Mouse (Mus musculus) forebrain, postnatal 0 days (tissue): ENCODE data around the gene Mettl23. TPM values are rescaled to one million over a fixed set of nuclear protein-coding genes. Genes with fewer than 3 reads are reported as not detected.

Experiments used
- ATAC-seq: fragments of 200-750 bp; cut with Nextera tagmentation; 2 replicates; pipeline ENCODE4 v1.8.0; 2017; ENCODE audit warnings: mild to moderate bottlenecking, moderate library complexity
- DNase-seq: peaks from one replicate; pipeline ENCODE4 v3.0.0-alpha.2; 2015
- H3K27ac ChIP-seq: fragments of 300-500 bp; sonication (generic); 2 replicates; pipeline ENCODE4 v1.5.1; 2014; ENCODE audit warnings: low read depth, mild to moderate bottlenecking, antibody characterized with exemption, low read length, moderate library complexity, mixed read lengths
- H3K27me3 ChIP-seq: fragments of 300-500 bp; sonication (generic); 2 replicates; pipeline ENCODE4 v1.6.1; 2014; ENCODE audit warnings: mild to moderate bottlenecking, low read length, mixed read lengths; ENCODE audit not compliant: insufficient read depth
- H3K36me3 ChIP-seq: fragments of 300-500 bp; sonication (generic); 2 replicates; pipeline ENCODE4 v1.6.1; 2014; ENCODE audit warnings: mild to moderate bottlenecking, moderate library complexity; ENCODE audit not compliant: insufficient read depth
- H3K4me1 ChIP-seq: fragments of 300-500 bp; sonication (generic); 2 replicates; pipeline ENCODE4 v1.6.1; 2014; ENCODE audit warnings: antibody characterized with exemption; ENCODE audit not compliant: insufficient read depth
- H3K4me2 ChIP-seq: fragments of 300-500 bp; sonication (generic); 2 replicates; pipeline ENCODE4 v1.6.1; 2014; ENCODE audit warnings: low read depth, mild to moderate bottlenecking, moderate library complexity
- H3K4me3 ChIP-seq: fragments of 300-500 bp; sonication (generic); 2 replicates; pipeline ENCODE4 v1.5.1; 2014; ENCODE audit warnings: low read depth, low read length, mixed read lengths
- H3K9ac ChIP-seq: fragments of 300-500 bp; sonication (generic); 2 replicates; pipeline ENCODE4 v1.6.1; 2014; ENCODE audit warnings: mild to moderate bottlenecking
- H3K9me3 ChIP-seq: fragments of 300-500 bp; sonication (generic); 2 replicates; pipeline ENCODE4 v1.6.1; 2016; ENCODE audit warnings: low read length
- CTCF ChIP-seq: sonication (generic); IDR thresholded peaks from 2 replicates; pipeline ENCODE4 v1.5.1; 2016; ENCODE audit warnings: antibody characterized with exemption, control low read depth, low read depth
- WGBS: fragments of 180-500 bp; shearing (Covaris S2); extraction: QIAGEN DNeasy Blood & Tissue Kit; methylation state at CpG from one replicate; pipeline ENCODE4 v1.1.7; 2014; 5-methylcytosine and 5-hydroxymethylcytosine counted together
- polyA plus RNA-seq: library from polyadenylated mRNA; unstranded; fragments of >200 nt; fragmentation: Nextera tagmentation; extraction: Ambion mirVana; gene quantifications from 2 replicates; pipeline ENCODE4 v1.2.1, GENCODE M21; 2015
- total RNA-seq: library from RNA; depleted of rRNA; stranded (reverse); fragments of >200 nt; gene quantifications from 2 replicates; pipeline ENCODE4 v1.2.3, GENCODE M21; 2014

The Mettl23 gene
- total and polyA plus RNA-seq, 2 experiments from 2014 or later: 40.3 to 54.2 TPM

- Histone ChIP-seq H3K4me2 (peak within 1 kb of the TSS; percentile 76), H3K9me3 (no peaks in the 10 kb centered on the region), H3K4me3 (peak within 1 kb of the TSS; percentile 99), H3K27ac (peak within 1 kb of the TSS; percentile 99), H3K36me3 (peaks cover 9% of the 10 kb centered on the region), H3K4me1 (peaks cover 20% of the 10 kb centered on the region), H3K9ac (peak within 1 kb of the TSS; percentile 95), H3K27me3 (no peaks in the 10 kb centered on the region)
- DNase-seq (peak; percentile 75), ATAC-seq (peak; percentile 58)
- 4% methylated on average over 76 of the region's 91 CpGs for WGBS
- no peak for TF ChIP-seq CTCF
These were observed 9.3 kb downstream of the Mettl23 start, which contains the start of gene Mfsd11 for GRCm38 (mm10) chr11:116852291-116852890. Mfsd11 (plus strand) TSS chr11:116852440.

DNA sequence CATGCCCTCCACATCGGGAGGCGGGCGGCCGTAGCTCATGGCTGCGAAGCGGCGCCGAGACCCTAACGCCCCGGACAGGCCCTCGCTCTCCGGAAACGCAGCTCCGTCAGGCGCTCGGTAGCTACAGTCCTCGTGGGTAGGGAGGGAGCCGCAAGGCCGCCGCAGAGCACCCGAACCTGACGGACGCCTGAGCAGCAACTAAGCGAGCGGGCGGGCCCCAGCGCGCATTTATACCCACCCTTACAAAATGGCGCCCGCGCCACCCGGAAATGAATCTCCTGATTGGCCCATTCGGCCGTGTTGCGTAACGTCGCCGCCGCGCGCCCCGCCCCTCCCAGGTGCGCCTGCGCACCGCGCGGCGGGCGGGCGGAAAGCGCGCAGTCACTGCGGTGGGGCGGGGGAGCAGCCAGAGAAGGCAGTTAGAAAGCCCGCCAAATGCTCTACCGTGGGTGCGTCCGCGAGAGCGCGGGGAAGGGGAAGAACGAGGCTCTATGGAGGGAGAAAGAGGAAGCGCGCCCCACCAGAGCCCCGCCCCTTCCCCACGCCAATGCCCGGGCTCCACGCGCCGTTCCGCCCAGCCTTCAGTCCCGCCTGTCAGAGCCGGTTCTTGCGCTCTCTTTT is 9.9 kb downstream of the Mettl23 start, which contains the start of gene Srsf2:
Srsf2 (minus strand) TSS at position 204 of the 621 bp plus-strand sequence.
- peaks cover 20% of the 10 kb centered on the region for H3K4me1 ChIP-seq
- no peaks in the 10 kb centered on the region for H3K9me3 ChIP-seq
- TF ChIP-seq CTCF: no peak
- H3K36me3 ChIP-seq: peaks cover 9% of the 10 kb centered on the region
- H3K4me3 ChIP-seq: peak within 1 kb of the TSS; percentile 99
- H3K9ac ChIP-seq: peak within 1 kb of the TSS; percentile 95
- under 1% methylated on average over 59 of the region's 74 CpGs for WGBS
- H3K27ac ChIP-seq: peak within 1 kb of the TSS; percentile 99
- H3K27me3 ChIP-seq: no peaks in the 10 kb centered on the region
- DNase-seq (peak; percentile 99), ATAC-seq (peak; percentile 88)
- peak within 1 kb of the TSS; percentile 76 for H3K4me2 ChIP-seq

GRCm38 (mm10) chr11:116853512-116853928 is 10.4 kb downstream of the Mettl23 start:
- under 1% methylated on average over 36 of the region's 36 CpGs for WGBS
- H3K4me3 ChIP-seq: peak overlapping the region; percentile 99
- no peaks in the 10 kb centered on the region for H3K27me3 ChIP-seq
- H3K36me3 ChIP-seq: peaks cover 8% of the 10 kb centered on the region; the same call in 1 of the 2 replicates
- H3K9me3 ChIP-seq: no peaks in the 10 kb centered on the region
- peak overlapping the region; percentile 72 for H3K4me2 ChIP-seq
- DNase-seq: peak; percentile 97
- peak; percentile 88 for ATAC-seq
- TF ChIP-seq CTCF: no peak
- H3K4me1 ChIP-seq: peaks cover 20% of the 10 kb centered on the region
- peak overlapping the region; percentile 95 for H3K9ac ChIP-seq
- peak overlapping the region; percentile 99 for H3K27ac ChIP-seq

- 45% methylated on average over 10 of the region's 10 CpGs for WGBS
- Histone ChIP-seq H3K4me1 (peaks cover 20% of the 10 kb centered on the region), H3K9ac (peak overlapping the region; percentile 95), H3K36me3 (peaks cover 4% of the 10 kb centered on the region), H3K27me3 (no peaks in the 10 kb centered on the region), H3K4me3 (peak overlapping the region; percentile 99), H3K27ac (peak overlapping the region; percentile 99; the same call in 1 of the 2 replicates), H3K9me3 (no peaks in the 10 kb centered on the region), H3K4me2 (peak overlapping the region; percentile 72)
- DNase-seq (no peak), ATAC-seq (no peak)
- TF ChIP-seq CTCF: no peak
These were observed 11.2 kb downstream of the Mettl23 start for GRCm38 (mm10) chr11:116854279-116854678.

DNA sequence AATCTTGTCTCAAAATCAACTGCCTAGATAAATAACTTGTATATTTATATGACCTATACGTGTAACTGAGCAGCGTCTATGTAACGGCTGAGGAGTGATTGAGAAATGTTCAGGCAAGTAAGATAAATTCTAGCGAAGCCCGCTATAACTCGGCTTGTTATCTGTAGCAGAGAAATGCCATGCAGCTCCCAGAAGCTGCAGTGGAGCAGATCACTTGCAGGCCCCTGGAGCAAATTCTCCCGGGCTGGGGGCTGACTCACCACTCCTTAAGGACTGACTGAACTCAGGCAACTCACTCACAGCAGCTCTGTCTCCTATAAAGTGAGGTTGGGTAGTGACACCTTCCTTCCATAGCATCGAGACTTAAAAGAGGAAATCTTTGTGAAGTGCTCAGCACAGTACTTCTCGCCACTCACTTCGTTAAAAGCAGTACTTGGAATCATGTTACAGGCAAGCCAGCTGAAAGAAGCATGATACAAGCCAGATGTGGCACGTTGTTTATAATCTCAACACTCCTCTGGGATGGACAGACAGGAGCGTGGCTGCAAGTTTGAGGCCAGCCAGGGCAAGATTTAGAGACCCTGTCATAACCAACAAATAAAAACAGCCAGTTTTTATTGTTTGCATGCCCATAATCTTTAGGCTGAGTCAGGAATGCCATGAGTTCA is 14.2 kb downstream of the Mettl23 start:
- Histone ChIP-seq H3K4me1 (peaks cover 10% of the 10 kb centered on the region), H3K9me3 (no peaks in the 10 kb centered on the region), H3K36me3 (peaks cover 31% of the 10 kb centered on the region), H3K4me3 (no peak overlapping the region), H3K27me3 (no peaks in the 10 kb centered on the region), H3K9ac (no peak overlapping the region), H3K27ac (no peak overlapping the region), H3K4me2 (no peak overlapping the region)
- no peak for TF ChIP-seq CTCF
- no peak for DNase-seq
- no peak for ATAC-seq
- 87% methylated on average over 12 of the region's 12 CpGs for WGBS

DNA sequence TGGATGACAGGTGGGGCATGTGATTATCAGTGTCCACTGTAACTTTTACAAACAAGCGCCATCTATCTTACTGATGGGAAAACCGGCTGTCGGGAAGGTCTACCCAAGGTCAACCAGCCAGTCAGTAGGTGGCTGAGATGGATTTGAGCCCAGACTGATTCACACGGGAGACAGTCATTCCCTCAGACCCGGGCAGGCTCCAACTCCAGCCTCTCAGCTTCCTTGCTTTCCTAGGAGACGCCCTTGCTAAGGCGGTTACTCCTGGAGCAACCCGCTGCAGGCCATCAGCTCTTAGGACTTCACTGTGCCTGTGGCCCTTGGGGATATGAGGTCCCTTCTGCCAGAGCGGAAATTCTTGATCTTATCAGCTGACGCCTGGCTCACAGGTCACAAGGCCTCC is 21.4 kb downstream of the Mettl23 start:
- Histone ChIP-seq H3K4me1 (no peaks in the 10 kb centered on the region), H3K27me3 (no peaks in the 10 kb centered on the region), H3K4me2 (no peak overlapping the region), H3K27ac (no peak overlapping the region), H3K36me3 (peaks cover 93% of the 10 kb centered on the region), H3K9ac (no peak overlapping the region), H3K9me3 (no peaks in the 10 kb centered on the region), H3K4me3 (no peak overlapping the region)
- 90% methylated on average over 10 of the region's 10 CpGs for WGBS
- no peak for TF ChIP-seq CTCF
- ATAC-seq (no peak), DNase-seq (no peak)
